Mouse (Mus musculus): ENCODE measurements around the gene Piwil4.

The Piwil4 gene

GRCm38 (mm10) chr9:14740151-14740924 lies at the start of gene Piwil4:
Gene Piwil4 (minus strand): TSS chr9:14740733.
- no peak for DNase-seq (ENCODE audit: low spot score)

GRCm38 (mm10) chr9:14787356-14787755 lies 46.8 kb upstream of the Piwil4 start:
- no peak for DNase-seq (ENCODE audit: low spot score)

GRCm38 (mm10) chr9:14784039-14785002 lies 43.8 kb upstream of the Piwil4 start, which contains the start of the genes Mre11a and Ankrd49:
Gene Mre11a (plus strand): TSS chr9:14784654.
Gene Ankrd49 (minus strand): TSS chr9:14784856.
- DNase-seq (ENCODE audit: low spot score) = peak; percentile 94

- no peak for DNase-seq (ENCODE audit: low spot score)
Measured at GRCm38 (mm10) chr9:14778341-14778740, 37.8 kb upstream of the Piwil4 start.

GRCm38 (mm10) chr9:14773813-14774212 lies 33.3 kb upstream of the Piwil4 start:
- no peak for DNase-seq (ENCODE audit: low spot score)

GRCm38 (mm10) chr9:14772074-14772473 lies 31.5 kb upstream of the Piwil4 start:
- no peak for DNase-seq (ENCODE audit: low spot score)

GRCm38 (mm10) chr9:14770803-14771471 lies 30.4 kb upstream of the Piwil4 start, which contains the start of gene 1700012B09Rik:
Gene 1700012B09Rik (minus strand): TSS chr9:14771030.
- DNase-seq (ENCODE audit: low spot score) = no peak

- no peak for DNase-seq (ENCODE audit: low spot score)
Measured at GRCm38 (mm10) chr9:14769811-14770210, 29.3 kb upstream of the Piwil4 start.

- no peak for DNase-seq (ENCODE audit: low spot score)
Measured at GRCm38 (mm10) chr9:14764765-14765164, 24.2 kb upstream of the Piwil4 start.

GRCm38 (mm10) chr9:14759261-14759660 lies 18.7 kb upstream of the Piwil4 start:
- DNase-seq (ENCODE audit: low spot score) = no peak

- DNase-seq (ENCODE audit: low spot score) = no peak
Measured at GRCm38 (mm10) chr9:14758590-14758989, 18.1 kb upstream of the Piwil4 start.

GRCm38 (mm10) chr9:14754469-14754868 lies 13.9 kb upstream of the Piwil4 start:
- no peak for DNase-seq (ENCODE audit: low spot score)

GRCm38 (mm10) chr9:14753947-14754346 lies 13.4 kb upstream of the Piwil4 start:
- DNase-seq (ENCODE audit: low spot score) = no peak

- DNase-seq (ENCODE audit: low spot score) = no peak
Measured at GRCm38 (mm10) chr9:14752001-14752522, 11.5 kb upstream of the Piwil4 start, which contains the start of gene Fut4. Gene Fut4 (minus strand): TSS chr9:14752393.

- DNase-seq (ENCODE audit: low spot score) = no peak
Measured at GRCm38 (mm10) chr9:14751503-14752000, 11.0 kb upstream of the Piwil4 start.

GRCm38 (mm10) chr9:14750901-14751502 lies 10.5 kb upstream of the Piwil4 start:
- no peak for DNase-seq (ENCODE audit: low spot score)

- DNase-seq (ENCODE audit: low spot score) = no peak
Measured at GRCm38 (mm10) chr9:14739498-14740150, 909 bp downstream of the Piwil4 start.

GRCm38 (mm10) chr9:14730941-14731541 lies 9.5 kb downstream of the Piwil4 start:
- no peak for DNase-seq (ENCODE audit: low spot score)

GRCm38 (mm10) chr9:14728365-14728764 lies 12.2 kb downstream of the Piwil4 start:
- DNase-seq (ENCODE audit: low spot score) = no peak

- DNase-seq (ENCODE audit: low spot score) = no peak
Measured at GRCm38 (mm10) chr9:14726629-14727028, 13.9 kb downstream of the Piwil4 start.
